In the genomic region with DNA sequence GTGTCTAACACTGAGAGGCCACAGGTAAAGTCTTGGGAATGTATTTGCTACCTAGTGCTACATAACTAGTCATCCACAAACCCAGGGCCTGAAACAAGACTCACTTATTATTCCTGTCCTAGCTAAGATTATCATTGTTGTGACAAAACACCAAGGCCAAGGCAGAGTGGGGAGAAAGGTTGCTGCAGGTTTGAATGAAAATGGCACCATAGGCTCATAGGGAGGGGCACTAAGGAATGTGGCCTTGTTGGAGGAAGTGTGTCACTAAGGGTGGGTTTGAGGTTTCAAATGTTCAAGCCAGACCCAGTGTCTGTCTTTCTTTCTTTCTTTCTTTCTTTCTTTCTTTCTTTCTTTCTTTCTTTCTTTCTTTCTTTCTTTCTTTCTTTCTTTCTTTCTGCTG, we compare ENCODE assay signal across 29 mouse cellular contexts.
"Had no signal": no experiment of that assay in that cellular context is flagged by ENCODE, and none has a peak within 500 bp of the region (broad histone marks: within the 10 kb centered on the region; RNA-seq: fewer than 3 reads in every experiment).

No protein-coding gene starts in this region.

- H3K9me3 ChIP-seq: limb, embryonic 10.5 days; limb, embryonic 13.5 days; limb, embryonic 15.5 days; liver, embryonic 12.5 days; liver, embryonic 13.5 days; liver, embryonic 15.5 days; lung, embryonic 15.5 days; midbrain, embryonic 12.5 days; midbrain, embryonic 13.5 days; midbrain, embryonic 15.5 days had no signal

- H3K36me3 ChIP-seq: limb, embryonic 10.5 days; limb, embryonic 12.5 days; limb, embryonic 13.5 days; limb, embryonic 15.5 days; liver, embryonic 12.5 days; liver, embryonic 13.5 days; liver, embryonic 15.5 days; lung, embryonic 15.5 days; midbrain, embryonic 10.5 days; midbrain, embryonic 12.5 days; midbrain, embryonic 13.5 days; midbrain, embryonic 15.5 days had no signal

- H3K4me3 ChIP-seq: limb, embryonic 10.5 days; limb, embryonic 12.5 days; limb, embryonic 13.5 days; limb, embryonic 15.5 days; liver, embryonic 12.5 days; liver, embryonic 13.5 days; liver, embryonic 15.5 days; lung, embryonic 15.5 days; megakaryocyte, embryonic 14.5 days; midbrain, embryonic 10.5 days; midbrain, embryonic 12.5 days; midbrain, embryonic 13.5 days; midbrain, embryonic 15.5 days; myocyte had no signal

- H3K4me1 ChIP-seq: limb, embryonic 10.5 days; limb, embryonic 12.5 days; limb, embryonic 13.5 days; limb, embryonic 15.5 days; liver, embryonic 12.5 days; liver, embryonic 13.5 days; liver, embryonic 15.5 days; megakaryocyte, embryonic 14.5 days had no signal

- H3K27ac ChIP-seq: limb, embryonic 10.5 days; limb, embryonic 12.5 days; limb, embryonic 13.5 days; limb, embryonic 15.5 days; liver, embryonic 12.5 days; liver, embryonic 13.5 days; liver, embryonic 14.5 days; liver, embryonic 15.5 days; lung, embryonic 15.5 days; macrophage; midbrain, embryonic 10.5 days; midbrain, embryonic 12.5 days; midbrain, embryonic 13.5 days; midbrain, embryonic 15.5 days had no signal

- DNase-seq: left cerebral cortex, postnatal 4 days; liver; liver, embryonic 13.5 days; liver, postnatal 0 days; lung, adult 18-20 months; lung, adult 2 months; lung, embryonic 14.5 days; lung, postnatal 10 days; lung, postnatal 14 days; lung, postnatal 36 days; lung, postnatal 4 days; midbrain, embryonic 14.5 days had no signal

- H3K9ac ChIP-seq: limb, embryonic 12.5 days; limb, embryonic 13.5 days; limb, embryonic 15.5 days; liver, embryonic 12.5 days; liver, embryonic 13.5 days; liver, embryonic 14.5 days; liver, embryonic 15.5 days; liver, postnatal 0 days; lung, embryonic 14.5 days; lung, embryonic 15.5 days; midbrain, embryonic 12.5 days; midbrain, embryonic 13.5 days; midbrain, embryonic 15.5 days had no signal

- ATAC-seq: liver, embryonic 12.5 days; liver, postnatal 0 days; lung, postnatal 0 days; midbrain, embryonic 13.5 days; midbrain, embryonic 15.5 days; midbrain, embryonic 16.5 days had no signal

- H3K27me3 ChIP-seq: limb, embryonic 12.5 days; limb, embryonic 13.5 days; limb, embryonic 15.5 days; liver, embryonic 12.5 days; liver, embryonic 13.5 days; liver, embryonic 15.5 days; lung, embryonic 15.5 days; midbrain, embryonic 12.5 days; midbrain, embryonic 13.5 days; midbrain, embryonic 15.5 days had no signal
